Mouse (Mus musculus) neutrophil, adult 65 days (primary cell): ENCODE results near the gene Vash1. TPM values are rescaled to one million over a fixed set of nuclear protein-coding genes. Genes with fewer than 3 reads are reported as not detected.

Source experiments
- total RNA-seq: library from RNA; stranded (reverse); gene quantifications from 2 replicates; pipeline ENCODE4 v1.2.4, GENCODE M21; 2023

Gene Vash1
- total RNA-seq = not detected in 2 replicates

DNA sequence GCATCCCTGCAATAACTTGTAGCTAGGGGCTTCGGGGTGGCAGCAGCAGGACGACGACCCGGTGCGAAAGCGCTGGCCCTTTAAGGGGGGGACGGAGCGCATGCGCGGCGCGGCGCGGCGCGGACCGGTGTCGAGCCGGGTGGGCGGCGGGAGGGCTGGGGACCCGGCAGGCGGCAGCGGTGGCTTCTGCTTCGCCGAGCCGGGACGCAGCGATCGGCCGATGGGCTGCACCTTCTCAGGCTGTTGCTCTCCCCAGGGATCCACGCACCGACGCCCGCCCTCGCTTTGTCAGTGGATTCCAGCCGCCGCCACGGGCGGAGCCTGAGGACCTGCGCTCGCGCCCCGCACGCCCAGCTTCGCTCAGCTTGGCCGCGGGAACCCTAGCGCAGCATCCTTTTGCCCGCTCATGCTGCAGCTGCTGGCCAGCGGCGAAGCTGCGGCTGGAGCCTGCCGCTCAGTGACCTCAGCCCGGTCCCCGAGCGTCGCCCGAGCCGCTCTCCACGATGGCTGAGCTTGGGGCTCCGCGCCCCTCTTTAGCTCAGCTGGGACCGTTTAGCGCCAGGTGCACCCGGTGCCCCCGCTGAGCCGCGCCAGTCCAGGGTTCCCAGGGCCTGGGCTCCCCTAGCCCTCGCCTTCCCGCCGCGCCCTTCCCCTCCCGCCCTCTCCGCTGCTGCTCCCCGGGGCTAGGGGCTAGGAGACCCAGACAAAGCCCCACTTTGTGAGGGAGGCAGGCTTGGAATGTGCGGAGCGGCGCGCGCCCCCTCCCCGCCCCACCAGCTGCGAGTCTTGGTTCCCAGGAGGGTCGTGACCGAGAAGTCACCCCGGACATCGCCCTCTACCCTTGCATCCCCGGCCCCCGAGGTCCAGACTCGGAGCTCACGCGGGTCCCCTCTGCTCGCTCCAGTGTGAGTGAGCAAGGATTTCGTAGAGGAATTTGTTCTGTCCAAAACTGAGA is at the start of gene Vash1:
Vash1 (plus strand) TSS at position 110 of the 955 bp plus-strand sequence.

GRCm38 (mm10) chr12:86726120-86726640 is 47.7 kb downstream of the Vash1 start, which contains the start of gene Angel1:
Gene Angel1 (minus strand): TSS chr12:86726460.

GRCm38 (mm10) chr12:86734319-86734810 is 55.9 kb downstream of the Vash1 start, which contains the start of gene Lrrc74a:
Gene Lrrc74a (plus strand): TSS chr12:86734369.

Other genes with a start within 250 kb of the Vash1 start
- 0.34 and 0.54 TPM in 2 replicates for gene Angel1, start 47.8 kb downstream of the Vash1 start, total RNA-seq
- gene Lrrc74a, start 55.7 kb downstream of the Vash1 start, total RNA-seq = not detected in 2 replicates
- gene Irf2bpl, start 206.1 kb downstream of the Vash1 start, total RNA-seq = 2.7 and 2.9 TPM in 2 replicates